Mouse (Mus musculus): ENCODE measurements around the gene Trip11. TPM values are rescaled to one million over a fixed set of nuclear protein-coding genes. Genes with fewer than 3 reads are reported as not detected.

The Trip11 gene
- polyA plus RNA-seq, 2 experiments from 2014 or later = 66.1 to 85.4 TPM

GRCm38 (mm10) chr12:101897113-101897512, 16.0 kb downstream of the Trip11 start:
- peak; percentile 99 for ATAC-seq

GRCm38 (mm10) chr12:101893296-101893695, 19.8 kb downstream of the Trip11 start:
- no peak for ATAC-seq

DNA sequence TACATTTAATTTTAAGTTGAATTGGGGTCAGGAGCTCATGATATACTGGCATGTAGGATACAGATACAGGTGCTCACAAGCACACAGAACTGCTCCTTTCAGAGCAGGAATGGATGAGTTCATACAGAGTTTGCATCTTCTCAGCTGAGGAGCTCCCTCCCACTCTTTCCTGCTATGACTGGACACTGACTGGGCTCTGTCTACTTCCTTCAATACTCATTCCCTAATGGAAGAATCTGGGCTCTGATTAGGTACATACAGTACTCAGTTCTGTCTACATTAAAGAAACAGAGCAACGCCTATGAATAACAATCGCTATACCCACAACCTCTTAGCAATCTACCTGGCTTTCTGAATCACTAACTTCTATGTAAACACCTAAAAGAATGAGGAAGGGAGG, 20.2 kb downstream of the Trip11 start:
- no peak for ATAC-seq

DNA sequence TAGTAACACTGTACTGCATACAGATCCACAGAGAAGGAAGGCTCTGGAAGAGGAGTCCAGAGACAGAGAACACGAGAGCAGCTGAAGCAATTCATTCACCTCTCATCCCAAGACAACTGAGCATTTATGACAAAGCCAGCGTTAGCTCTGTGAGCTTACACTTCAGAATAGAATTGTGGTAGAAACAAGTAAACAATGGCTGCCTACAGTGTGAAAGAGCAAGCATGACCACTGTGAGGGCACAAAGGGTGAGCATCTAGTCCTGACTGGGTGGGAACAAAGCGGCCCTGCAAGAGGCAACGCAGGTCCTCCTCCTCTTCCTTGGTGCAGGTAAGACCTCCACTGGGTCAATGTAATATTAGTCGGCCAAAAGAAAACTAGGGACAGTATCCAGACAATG, 22.0 kb downstream of the Trip11 start:
- ATAC-seq = no peak

GRCm38 (mm10) chr12:101889351-101889750, 23.7 kb downstream of the Trip11 start:
- no peak for ATAC-seq

GRCm38 (mm10) chr12:101888312-101888711, 24.8 kb downstream of the Trip11 start:
- no peak for ATAC-seq

DNA sequence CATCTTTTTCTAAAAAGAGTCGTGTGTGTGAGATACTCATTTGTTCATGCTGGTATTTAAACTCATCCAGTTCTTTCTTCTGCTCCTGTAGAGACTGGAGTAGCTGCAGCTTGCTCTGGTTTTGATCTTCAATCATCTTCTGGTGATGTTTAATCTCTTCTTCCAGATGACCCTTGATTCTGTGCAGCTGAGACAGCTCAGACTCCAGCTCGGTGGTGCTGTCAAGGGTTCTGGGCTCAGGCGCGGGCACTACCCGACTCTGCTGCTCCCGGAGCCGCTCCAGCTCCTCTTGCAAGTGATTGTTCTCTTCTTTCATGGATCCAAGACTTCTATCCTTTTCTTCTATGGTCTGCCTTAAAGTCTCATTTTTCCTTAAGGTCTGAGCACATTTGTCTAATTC, 28.1 kb downstream of the Trip11 start:
- no peak for ATAC-seq

DNA sequence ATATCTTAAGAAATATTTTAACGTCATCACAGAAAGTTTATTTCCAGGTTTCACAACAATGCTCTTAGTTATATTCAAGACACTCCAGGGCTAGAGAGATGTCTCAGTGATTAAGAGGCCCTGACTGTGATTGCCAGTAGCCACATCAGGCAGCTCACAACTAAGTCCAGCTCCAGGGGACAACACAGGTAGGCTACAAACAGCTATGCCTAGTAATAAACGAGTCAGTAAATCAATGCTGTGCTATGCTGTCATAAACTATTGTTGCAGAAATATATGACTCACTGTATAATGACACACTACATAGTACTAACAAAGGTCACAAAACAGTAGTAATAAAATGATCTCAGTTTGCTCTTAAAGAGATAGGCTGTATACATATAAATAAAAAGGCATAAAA, 36.7 kb downstream of the Trip11 start:
- ATAC-seq = no peak

DNA sequence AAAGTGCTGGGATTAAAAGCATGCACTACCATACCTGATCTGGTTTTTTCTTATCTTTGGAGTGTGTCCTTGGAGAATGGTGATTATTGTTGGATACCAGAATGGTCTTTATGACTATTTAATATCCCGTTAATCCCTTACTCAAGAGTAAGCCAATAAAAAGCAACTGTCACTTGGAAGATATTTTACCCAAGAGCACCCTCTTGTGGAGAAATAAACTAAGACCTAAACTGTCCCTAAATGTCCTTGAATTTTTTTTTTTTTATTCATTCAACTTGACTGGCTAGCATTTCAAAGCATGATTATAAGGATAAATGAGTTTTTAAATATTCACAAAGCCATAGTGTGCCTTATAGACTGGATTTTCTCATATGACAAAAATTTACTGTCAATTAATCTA, 38.0 kb downstream of the Trip11 start:
- ATAC-seq = peak; percentile 53

DNA sequence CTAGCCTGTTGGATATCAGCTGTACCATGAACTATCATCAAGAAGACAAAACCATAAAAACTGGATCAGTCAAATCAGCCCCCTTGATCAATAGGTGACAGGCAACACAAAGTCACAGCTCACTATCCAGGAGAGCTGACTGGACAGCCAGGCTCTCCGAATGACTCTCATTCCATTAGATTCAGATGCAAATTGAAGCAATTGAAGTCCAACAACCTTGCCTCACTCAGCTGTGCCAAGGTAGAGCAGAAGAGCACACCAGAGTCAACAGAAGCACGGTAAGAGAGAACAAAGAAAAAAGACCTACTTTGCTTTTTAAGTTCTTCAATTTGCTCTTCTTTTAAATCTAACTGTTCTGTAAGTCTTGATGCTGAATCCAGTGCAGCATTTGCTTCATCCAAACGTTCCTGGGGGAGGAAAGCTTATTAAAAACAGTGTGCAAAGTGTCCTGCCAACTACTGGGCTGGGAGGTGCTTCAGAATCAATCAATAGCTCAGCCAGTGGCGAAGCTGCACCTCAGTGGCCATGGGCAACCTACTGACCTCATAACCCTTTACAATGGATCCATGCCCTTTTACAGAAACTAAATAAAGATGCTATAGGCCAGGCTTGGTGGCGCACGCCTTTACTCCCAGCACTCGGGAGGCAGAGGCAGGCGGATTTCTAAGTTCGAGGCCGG, 50.6 kb downstream of the Trip11 start:
- ATAC-seq = no peak

DNA sequence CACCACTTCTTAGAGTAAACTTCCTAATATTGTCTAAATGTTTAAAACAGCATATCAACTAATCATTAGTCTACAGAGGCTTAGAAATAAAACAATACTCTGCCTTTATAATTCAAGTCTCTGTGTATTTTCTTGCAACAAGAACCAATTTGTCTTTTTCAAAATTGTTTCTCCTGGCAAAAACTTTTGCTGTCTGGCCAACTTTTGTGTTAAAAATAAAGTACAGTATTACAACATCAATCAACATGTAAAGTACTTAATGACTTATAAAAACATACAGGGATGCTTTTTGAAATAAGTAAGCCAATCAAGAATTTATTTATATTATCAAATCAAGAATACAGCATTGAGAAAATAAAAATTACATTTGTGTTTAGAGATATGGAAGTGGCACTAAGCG, 52.8 kb downstream of the Trip11 start:
- ATAC-seq = no peak

DNA sequence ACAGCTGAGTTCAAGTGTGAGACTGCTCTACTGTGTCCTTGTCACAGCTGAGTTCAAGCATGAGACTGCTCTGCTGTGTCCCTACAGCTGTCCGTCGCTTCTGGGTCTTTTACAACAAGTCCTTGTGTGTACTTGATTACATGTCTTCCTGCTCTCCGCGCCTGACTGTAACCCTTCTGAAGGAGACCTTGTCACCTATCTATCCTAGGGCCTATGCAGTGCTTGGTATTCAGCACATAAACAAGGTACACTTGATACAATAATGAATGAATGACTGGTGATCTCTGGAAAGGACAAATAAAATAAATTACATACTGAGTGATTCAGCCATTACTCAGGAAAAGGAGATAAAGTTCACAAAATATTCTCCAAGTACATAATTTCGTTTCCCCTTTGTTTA, 55.1 kb downstream of the Trip11 start:
- no peak for ATAC-seq

- no peak for ATAC-seq
Observed at GRCm38 (mm10) chr12:101854336-101854735, 58.7 kb downstream of the Trip11 start.

GRCm38 (mm10) chr12:101851846-101852564, 61.1 kb downstream of the Trip11 start:
- ATAC-seq = no peak

- no peak for ATAC-seq
Observed at GRCm38 (mm10) chr12:101851314-101851713, 61.8 kb downstream of the Trip11 start.

DNA sequence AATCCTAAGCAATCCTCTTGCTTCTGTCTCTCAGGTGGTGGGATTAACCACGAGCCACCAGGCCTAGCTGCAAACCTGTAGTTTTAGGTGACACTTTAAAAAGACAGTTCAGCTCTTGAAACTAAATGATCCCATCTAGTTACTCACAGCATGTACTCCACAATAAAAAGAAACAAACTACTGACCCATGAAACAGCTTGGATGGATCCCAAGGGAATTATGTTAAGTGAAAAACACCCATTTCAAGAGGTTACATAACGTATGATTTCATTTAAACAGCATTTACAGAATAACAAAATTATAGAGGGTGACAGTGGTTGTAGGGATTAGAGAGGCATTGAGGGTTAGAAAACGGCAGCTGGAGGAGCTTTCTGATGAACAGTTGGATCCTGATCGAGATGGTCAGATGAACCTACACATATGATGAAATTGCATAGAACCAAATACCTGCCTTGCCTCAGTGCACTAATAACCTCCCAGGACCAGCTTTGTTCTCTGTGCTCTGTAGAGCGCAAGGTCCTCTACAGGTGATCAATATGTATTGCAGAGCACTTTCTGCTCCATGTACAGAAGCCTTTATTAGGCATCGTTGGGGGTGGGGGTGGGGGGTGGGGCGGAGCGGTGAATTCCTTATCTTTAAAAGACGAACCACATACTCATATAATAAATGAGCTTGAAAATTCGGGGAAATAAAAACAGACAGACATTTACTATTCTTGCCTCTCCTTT, 76.4 kb downstream of the Trip11 start:
- ATAC-seq = no peak

- ATAC-seq = no peak
Observed at GRCm38 (mm10) chr12:101834715-101835114, 78.4 kb downstream of the Trip11 start.

DNA sequence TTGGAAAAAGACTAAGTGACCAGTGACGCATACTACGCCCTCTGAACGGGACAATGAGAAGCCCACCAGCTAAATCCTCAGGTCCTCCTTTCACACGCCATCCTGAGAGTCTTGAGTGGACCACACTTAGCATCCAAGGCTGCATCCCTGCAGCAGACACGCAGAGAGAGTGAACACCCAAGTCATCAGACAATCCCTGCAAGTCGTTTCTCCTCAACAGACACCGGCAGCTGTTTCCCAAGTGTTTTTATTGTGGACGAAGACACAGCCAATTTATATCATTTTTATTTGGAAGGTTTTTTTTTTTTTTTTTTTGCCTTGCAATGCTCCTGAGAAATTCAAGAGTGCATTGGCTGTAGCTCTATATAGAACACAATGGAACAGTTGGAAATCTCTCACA, 79.3 kb downstream of the Trip11 start:
- ATAC-seq = no peak

- ATAC-seq = no peak
Observed at GRCm38 (mm10) chr12:101833115-101833506, 80.0 kb downstream of the Trip11 start.

GRCm38 (mm10) chr12:101832179-101833114, 80.6 kb downstream of the Trip11 start:
- ATAC-seq = no peak

DNA sequence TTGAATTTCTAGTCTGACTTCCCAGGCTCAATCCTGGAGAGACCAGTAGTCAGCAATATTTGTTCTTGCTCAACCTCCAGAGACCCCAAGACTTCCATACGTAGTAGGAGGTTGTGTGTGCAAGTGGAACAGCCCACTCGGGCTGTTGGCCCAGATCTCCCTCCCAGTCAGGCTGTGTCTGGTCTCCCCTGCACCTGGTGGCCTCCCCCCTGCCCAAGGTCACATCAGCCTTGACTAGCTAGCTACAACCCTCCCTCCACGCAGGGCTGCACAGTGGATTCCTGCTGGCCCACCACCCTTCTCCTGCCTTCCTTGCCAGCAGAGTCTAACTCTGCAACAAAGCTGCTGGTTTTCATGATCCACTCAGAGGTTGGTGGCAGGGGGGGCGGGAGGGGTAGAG, 81.8 kb downstream of the Trip11 start:
- ATAC-seq = no peak

DNA sequence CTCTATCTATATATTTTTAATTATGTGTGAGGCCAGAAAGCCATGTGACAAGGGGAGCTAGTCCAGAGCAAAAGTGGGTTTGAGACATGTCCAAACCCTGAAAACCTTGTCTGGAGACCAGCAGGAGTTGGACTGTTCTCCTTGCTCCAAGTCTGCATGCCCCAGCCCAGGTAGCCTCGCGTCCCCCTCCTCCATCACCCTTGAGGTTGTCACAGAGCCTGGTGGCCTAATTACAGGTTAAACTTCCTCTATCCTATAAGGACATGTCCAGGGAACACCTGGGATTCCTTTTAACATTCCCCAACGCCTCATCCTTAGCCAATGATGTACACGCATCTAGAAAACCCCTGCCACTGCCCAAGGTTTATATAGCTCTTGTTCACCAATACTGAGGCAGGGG, 89.9 kb downstream of the Trip11 start:
- ATAC-seq = no peak

- ATAC-seq = no peak
Observed at GRCm38 (mm10) chr12:101821596-101821995, 91.5 kb downstream of the Trip11 start.

All from CD4-positive, CD25-positive, alpha-beta regulatory T cell, adult 4 months (primary cell).